Mouse (Mus musculus) CH12.LX (cell line): ENCODE results near the gene 4931428F04Rik.

Source experiments
- EP300 ChIP-seq: IDR thresholded peaks from 2 replicates; pipeline ENCODE4 v1.6.1; 2011; ENCODE audit warnings: low read length, improper control_type of control experiment
- TBP ChIP-seq: conservative IDR thresholded peaks from 2 replicates; pipeline ENCODE4 v1.6.1; 2011; ENCODE audit warnings: low read depth, low read length, improper control_type of control experiment
- USF1 ChIP-seq: IDR thresholded peaks from 2 replicates; pipeline ENCODE4 v1.6.1; 2014; ENCODE audit warnings: low read depth, mild to moderate bottlenecking, inconsistent platforms, low read length, improper control_type of control experiment

GRCm38 (mm10) chr8:105263244-105263912 is 26.3 kb downstream of the 4931428F04Rik start:
- TF ChIP-seq EP300, result no peak
- no peak for TF ChIP-seq TBP
- no peak for TF ChIP-seq USF1
